Mouse (Mus musculus) limb, embryonic 10.5 days (tissue): ENCODE measurements around the gene Defa28. TPM values are rescaled to one million over a fixed set of nuclear protein-coding genes. Genes with fewer than 3 reads are reported as not detected.
"Not testable (repeated sequence)": the region's sequence is repeated elsewhere in the genome, so short reads cannot be mapped to it uniquely, and the experiment has no call there.

Experiments used
- DNase-seq: peaks from one replicate; pipeline ENCODE4 v3.0.0-alpha.2; 2017; ENCODE audit warnings: low spot score
- H3K27ac ChIP-seq: fragments of 300-500 bp; sonication (generic); 2 replicates; pipeline ENCODE4 v1.5.1; 2016; ENCODE audit warnings: mild to moderate bottlenecking
- H3K27me3 ChIP-seq: fragments of 300-500 bp; sonication (generic); 2 replicates; pipeline ENCODE4 v1.6.1; 2016; ENCODE audit warnings: low read depth, mild to moderate bottlenecking; ENCODE audit not compliant: poor library complexity, severe bottlenecking
- H3K36me3 ChIP-seq: fragments of 300-500 bp; sonication (generic); 2 replicates; pipeline ENCODE4 v1.6.1; 2016; ENCODE audit warnings: mild to moderate bottlenecking, moderate library complexity
- H3K4me1 ChIP-seq: fragments of 300-500 bp; sonication (generic); 2 replicates; pipeline ENCODE4 v1.6.1; 2016
- H3K4me3 ChIP-seq: fragments of 300-500 bp; sonication (generic); 2 replicates; pipeline ENCODE4 v1.5.1; 2016; ENCODE audit warnings: mild to moderate bottlenecking, moderate library complexity
- H3K9me3 ChIP-seq: fragments of 300-500 bp; sonication (generic); replicated peaks from 2 replicates; pipeline ENCODE4 v1.6.1; 2016; ENCODE audit warnings: mild to moderate bottlenecking
- WGBS: fragments of 180-500 bp; shearing (Covaris S2); methylation state at CpG from one replicate; pipeline ENCODE4 v1.1.7; 2016; 5-methylcytosine and 5-hydroxymethylcytosine counted together
- polyA plus RNA-seq: library from polyadenylated mRNA; unstranded; fragments of >200 nt; fragmentation: Nextera tagmentation; extraction: Ambion mirVana; gene quantifications from 2 replicates; pipeline ENCODE4 v1.2.1, GENCODE M21; 2016

The Defa28 gene
- not detected in 2 replicates for polyA plus RNA-seq

DNA sequence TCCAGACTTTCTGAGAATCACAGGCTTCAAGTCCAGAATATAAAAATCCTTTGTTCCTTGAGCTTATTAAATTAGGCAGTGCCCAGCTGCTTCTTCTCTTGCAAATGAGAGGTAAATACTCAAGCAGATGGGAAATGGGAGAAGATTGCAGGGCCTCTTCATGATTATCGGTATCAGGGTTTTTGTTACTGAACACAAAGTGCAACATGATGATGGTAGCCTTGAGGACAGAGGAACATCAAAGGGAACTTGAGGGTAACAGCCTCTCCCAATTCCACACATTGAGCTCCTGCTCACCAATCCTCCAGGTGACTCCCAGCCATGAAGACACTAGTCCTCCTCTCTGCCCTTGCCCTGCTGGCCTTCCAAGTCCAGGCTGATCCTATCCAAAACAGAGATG lies at the start of gene Defa28:
Gene Defa28 (plus strand): TSS at position 301 of the 400 bp plus-strand sequence.
- not testable (repeated sequence) for H3K4me3 ChIP-seq, H3K9me3 ChIP-seq, H3K4me1 ChIP-seq, H3K27me3 ChIP-seq, H3K27ac ChIP-seq, DNase-seq, H3K36me3 ChIP-seq
- WGBS = no CpG with 5 or more reads among the region's 1 CpGs

DNA sequence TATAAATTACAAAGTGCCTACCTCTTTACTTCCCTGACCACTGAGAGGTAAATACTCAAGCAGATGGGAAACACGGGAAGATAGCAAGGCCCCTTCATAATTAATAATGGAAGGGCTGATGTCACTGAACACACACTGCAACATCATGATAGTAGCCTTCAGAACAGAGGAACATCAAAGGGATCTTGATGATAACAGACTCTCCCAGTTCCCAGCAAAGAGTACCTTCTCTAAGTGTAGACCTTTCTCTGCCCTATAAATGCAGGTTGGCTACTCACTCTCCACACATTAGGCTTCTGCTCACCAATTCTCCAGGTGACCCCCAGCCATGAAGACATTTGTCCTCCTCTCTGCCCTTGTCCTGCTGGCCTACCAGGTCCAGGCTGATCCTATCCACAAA lies 17.7 kb upstream of the Defa28 start, which contains the start of gene Defa37:
Gene Defa37 (plus strand): TSS at position 301 of the 400 bp plus-strand sequence.
- no CpG with 5 or more reads among the region's 1 CpGs for WGBS
- not testable (repeated sequence) for H3K36me3 ChIP-seq, H3K27ac ChIP-seq, DNase-seq, H3K4me1 ChIP-seq, H3K9me3 ChIP-seq, H3K27me3 ChIP-seq, H3K4me3 ChIP-seq

DNA sequence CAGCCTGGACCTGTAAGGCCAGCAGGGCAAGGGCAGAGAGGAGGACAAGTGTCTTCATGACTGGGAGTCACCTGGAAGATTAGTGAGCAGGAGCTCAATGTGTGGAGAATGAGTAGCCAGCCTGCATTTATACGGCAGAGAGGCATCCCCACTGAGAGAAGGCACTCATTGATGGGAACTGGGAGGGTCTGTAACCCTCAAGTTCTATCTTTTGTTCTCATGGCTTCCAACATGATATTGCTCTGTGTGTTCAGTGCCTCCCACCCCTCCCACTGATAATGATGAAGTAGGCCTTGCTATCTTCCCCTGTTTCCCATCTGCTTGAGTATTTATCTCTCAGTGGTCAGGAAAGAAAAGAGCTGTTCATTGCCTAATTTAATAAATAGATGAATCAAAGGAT lies 11.6 kb downstream of the Defa28 start, which contains the start of gene Gm7861:
Gene Gm7861 (minus strand): TSS at position 101 of the 400 bp plus-strand sequence.
- not testable (repeated sequence) for H3K4me3 ChIP-seq, H3K36me3 ChIP-seq, H3K27me3 ChIP-seq, H3K9me3 ChIP-seq, H3K4me1 ChIP-seq, H3K27ac ChIP-seq, DNase-seq
- no CpG with 5 or more reads among the region's 1 CpGs for WGBS

- not testable (repeated sequence) for H3K27ac ChIP-seq, H3K27me3 ChIP-seq, H3K4me1 ChIP-seq, H3K9me3 ChIP-seq, DNase-seq, H3K36me3 ChIP-seq, H3K4me3 ChIP-seq
- no CpG with 5 or more reads among the region's 1 CpGs for WGBS
Measured at GRCm38 (mm10) chr8:21617883-21618282, 35.1 kb downstream of the Defa28 start, which contains the start of gene Defa26. Gene Defa26 (plus strand): TSS chr8:21618183.

Other genes starting within 250 kb of the Defa28 start
- gene Defa2, start 204.5 kb upstream of the Defa28 start, polyA plus RNA-seq = not detected in 2 replicates
- not detected in 2 replicates for gene Defa33, start 191.2 kb upstream of the Defa28 start, polyA plus RNA-seq
- not detected in 2 replicates for gene Defa36, start 155.6 kb upstream of the Defa28 start, polyA plus RNA-seq
- not detected in 2 replicates for gene Gm7849, start 126.4 kb upstream of the Defa28 start, polyA plus RNA-seq
- gene Defa20, start 73.7 kb upstream of the Defa28 start, polyA plus RNA-seq = not detected in 2 replicates
- gene Defa32, start 54.0 kb upstream of the Defa28 start, polyA plus RNA-seq = not detected in 2 replicates
- gene Defa37, start 17.6 kb upstream of the Defa28 start, polyA plus RNA-seq = not detected in 2 replicates
- not detected in 2 replicates for gene Gm7861, start 11.5 kb downstream of the Defa28 start, polyA plus RNA-seq
- not detected in 2 replicates for gene Defa26, start 35.2 kb downstream of the Defa28 start, polyA plus RNA-seq
- gene Defa17, start 72.8 kb downstream of the Defa28 start, polyA plus RNA-seq = not detected in 2 replicates
- not detected in 2 replicates for gene Defa34, start 82.8 kb downstream of the Defa28 start, polyA plus RNA-seq
- not detected in 2 replicates for gene AY761184, start 120.6 kb downstream of the Defa28 start, polyA plus RNA-seq
- gene Defa24, start 151.5 kb downstream of the Defa28 start, polyA plus RNA-seq = not detected in 2 replicates
- not detected in 2 replicates for gene Defb50, start 240.5 kb downstream of the Defa28 start, polyA plus RNA-seq